Mouse (Mus musculus): ENCODE measurements at regions not wholly inside any gene's neighbourhood (a gene's known extent, or its start where the extent isn't known, plus 50 kb on each side); places are given as distances from the start of the nearest gene placed in this dataset.
"Not testable (repeated sequence)": the region's sequence is repeated elsewhere in the genome, so short reads cannot be mapped to it uniquely, and the experiment has no call there.

DNA sequence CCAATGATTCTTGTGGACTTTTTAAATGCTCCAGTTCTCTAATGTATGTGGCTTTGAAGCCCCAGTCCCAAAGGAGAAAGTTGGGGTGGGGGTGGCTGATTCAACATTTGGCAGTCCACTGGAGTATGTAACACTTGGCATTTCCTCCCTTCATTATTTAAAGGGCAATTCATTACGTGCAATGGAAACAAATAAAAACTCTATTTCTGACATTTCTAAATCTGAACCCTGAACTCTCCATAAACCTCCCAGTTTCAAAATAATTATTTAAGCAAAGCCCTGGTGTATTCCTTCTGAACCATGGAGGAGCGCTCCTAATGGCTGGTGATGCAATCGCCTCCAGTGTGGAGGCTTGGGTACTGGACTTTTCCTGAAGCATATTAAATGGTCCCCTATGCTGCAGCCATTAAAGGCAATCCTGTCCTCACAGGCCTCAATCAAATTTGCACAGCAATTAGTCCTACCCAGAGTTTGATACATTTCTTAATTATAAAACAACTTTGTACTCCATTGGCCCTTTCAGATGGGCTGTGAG, 235.4 kb downstream of the Sorl1 start:
- H3K79me3 ChIP-seq (ENCODE audit: low read depth) = no peaks in the 10 kb centered on the region
- TF ChIP-seq CTCF (IDR thresholded peaks at IDR 0.05; ENCODE audit: control insufficient read depth, insufficient read depth, insufficient read length) (no peak), MYOG (IDR thresholded peaks at IDR 0.05; ENCODE audit: control insufficient read depth, extremely low read depth, insufficient read length) (no peak), USF1 (IDR thresholded peaks at IDR 0.05; ENCODE audit: low read depth) (no peak), FOSL1 (IDR thresholded peaks at IDR 0.05; ENCODE audit: insufficient read depth, low read length, poor library complexity, severe bottlenecking) (no peak), MYOD1 (IDR thresholded peaks at IDR 0.05; ENCODE audit: control insufficient read depth, insufficient read length, low read depth) (no peak), CEBPB (IDR thresholded peaks at IDR 0.05; ENCODE audit: low read depth) (no peak), MAX (IDR thresholded peaks at IDR 0.05) (no peak)
- H3K36me3 ChIP-seq (ENCODE audit: control insufficient read depth, insufficient read depth) = no peaks in the 10 kb centered on the region
- no peaks in the 10 kb centered on the region for H3K27me3 ChIP-seq (ENCODE audit: control insufficient read depth, insufficient read depth, insufficient read length)
- no peaks in the 10 kb centered on the region for H3K79me2 ChIP-seq (ENCODE audit: control insufficient read depth, insufficient read depth)
- H3ac ChIP-seq (ENCODE audit: control insufficient read depth, insufficient read length, low read depth) = no peak overlapping the region
- H3K4me3 ChIP-seq (ENCODE audit: insufficient read depth, poor library complexity, severe bottlenecking) = no peak overlapping the region

- not testable (repeated sequence) for H3ac ChIP-seq (ENCODE audit: control insufficient read depth, insufficient read length, low read depth); H3K27me3 ChIP-seq (ENCODE audit: control insufficient read depth, insufficient read depth, insufficient read length); H3K36me3 ChIP-seq (ENCODE audit: control insufficient read depth, insufficient read depth); H3K79me2 ChIP-seq (ENCODE audit: control insufficient read depth, insufficient read depth); H3K79me3 ChIP-seq (ENCODE audit: low read depth); H3K4me3 ChIP-seq (ENCODE audit: insufficient read depth, poor library complexity, severe bottlenecking)
Measured at GRCm38 (mm10) chr9:41886456-41886855, 237.6 kb downstream of the Sorl1 start.

GRCm38 (mm10) chr9:41880457-41880856, 243.6 kb downstream of the Sorl1 start:
- TF ChIP-seq CTCF (IDR thresholded peaks at IDR 0.05; ENCODE audit: control insufficient read depth, insufficient read depth, insufficient read length) (no peak), USF1 (IDR thresholded peaks at IDR 0.05; ENCODE audit: low read depth) (no peak), FOSL1 (IDR thresholded peaks at IDR 0.05; ENCODE audit: insufficient read depth, low read length, poor library complexity, severe bottlenecking) (no peak), MYOG (IDR thresholded peaks at IDR 0.05; ENCODE audit: control insufficient read depth, extremely low read depth, insufficient read length) (no peak), MYOD1 (IDR thresholded peaks at IDR 0.05; ENCODE audit: control insufficient read depth, insufficient read length, low read depth) (no peak), MAX (IDR thresholded peaks at IDR 0.05) (no peak), CEBPB (IDR thresholded peaks at IDR 0.05; ENCODE audit: low read depth) (no peak)
- Histone ChIP-seq H3K79me3 (ENCODE audit: low read depth) (no peaks in the 10 kb centered on the region), H3K4me3 (ENCODE audit: insufficient read depth, poor library complexity, severe bottlenecking) (no peak overlapping the region), H3K36me3 (ENCODE audit: control insufficient read depth, insufficient read depth) (no peaks in the 10 kb centered on the region), H3K27me3 (ENCODE audit: control insufficient read depth, insufficient read depth, insufficient read length) (no peaks in the 10 kb centered on the region), H3K79me2 (ENCODE audit: control insufficient read depth, insufficient read depth) (no peaks in the 10 kb centered on the region), H3ac (ENCODE audit: control insufficient read depth, insufficient read length, low read depth) (no peak overlapping the region)

DNA sequence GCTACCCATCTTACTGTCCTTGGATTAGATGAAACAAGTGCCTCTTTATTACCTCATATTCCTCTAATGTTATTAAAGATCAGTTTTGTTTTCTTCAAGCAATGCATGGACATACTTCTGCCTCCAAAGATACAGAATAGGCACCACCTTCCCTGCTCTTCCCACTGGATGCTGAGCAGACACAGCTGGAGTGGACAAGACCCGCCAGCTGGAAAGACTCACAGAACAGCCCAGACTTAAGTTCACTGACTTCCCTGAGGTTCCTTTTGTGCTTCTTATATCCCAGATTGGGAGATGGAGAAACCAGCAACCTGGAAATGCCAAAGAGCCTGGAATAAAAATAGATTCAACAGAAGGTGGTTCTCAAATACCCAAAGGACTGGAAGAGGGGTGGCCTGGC, 245.0 kb downstream of the Sorl1 start:
- Histone ChIP-seq H3K36me3 (ENCODE audit: control insufficient read depth, insufficient read depth) (no peaks in the 10 kb centered on the region), H3K27me3 (ENCODE audit: control insufficient read depth, insufficient read depth, insufficient read length) (no peaks in the 10 kb centered on the region), H3K79me3 (ENCODE audit: low read depth) (no peaks in the 10 kb centered on the region), H3ac (ENCODE audit: control insufficient read depth, insufficient read length, low read depth) (no peak overlapping the region), H3K4me3 (ENCODE audit: insufficient read depth, poor library complexity, severe bottlenecking) (no peak overlapping the region), H3K79me2 (ENCODE audit: control insufficient read depth, insufficient read depth) (no peaks in the 10 kb centered on the region)
- TF ChIP-seq CEBPB (IDR thresholded peaks at IDR 0.05; ENCODE audit: low read depth) = no peak
- no peak for TF ChIP-seq MYOG (IDR thresholded peaks at IDR 0.05; ENCODE audit: control insufficient read depth, extremely low read depth, insufficient read length)
- TF ChIP-seq MAX (IDR thresholded peaks at IDR 0.05) = no peak
- no peak for TF ChIP-seq FOSL1 (IDR thresholded peaks at IDR 0.05; ENCODE audit: insufficient read depth, low read length, poor library complexity, severe bottlenecking)
- TF ChIP-seq MYOD1 (IDR thresholded peaks at IDR 0.05; ENCODE audit: control insufficient read depth, insufficient read length, low read depth) = no peak
- no peak for TF ChIP-seq CTCF (IDR thresholded peaks at IDR 0.05; ENCODE audit: control insufficient read depth, insufficient read depth, insufficient read length)
- no peak for TF ChIP-seq USF1 (IDR thresholded peaks at IDR 0.05; ENCODE audit: low read depth)

- TF ChIP-seq MYOD1 (IDR thresholded peaks at IDR 0.05; ENCODE audit: control insufficient read depth, insufficient read length, low read depth) (no peak), MYOG (IDR thresholded peaks at IDR 0.05; ENCODE audit: control insufficient read depth, extremely low read depth, insufficient read length) (no peak), CEBPB (IDR thresholded peaks at IDR 0.05; ENCODE audit: low read depth) (no peak), CTCF (IDR thresholded peaks at IDR 0.05; ENCODE audit: control insufficient read depth, insufficient read depth, insufficient read length) (no peak), FOSL1 (IDR thresholded peaks at IDR 0.05; ENCODE audit: insufficient read depth, low read length, poor library complexity, severe bottlenecking) (no peak), USF1 (IDR thresholded peaks at IDR 0.05; ENCODE audit: low read depth) (no peak), MAX (IDR thresholded peaks at IDR 0.05) (no peak)
- Histone ChIP-seq H3K79me3 (ENCODE audit: low read depth) (no peaks in the 10 kb centered on the region), H3K4me3 (ENCODE audit: insufficient read depth, poor library complexity, severe bottlenecking) (no peak overlapping the region), H3K36me3 (ENCODE audit: control insufficient read depth, insufficient read depth) (no peaks in the 10 kb centered on the region), H3K27me3 (ENCODE audit: control insufficient read depth, insufficient read depth, insufficient read length) (no peaks in the 10 kb centered on the region), H3ac (ENCODE audit: control insufficient read depth, insufficient read length, low read depth) (no peak overlapping the region), H3K79me2 (ENCODE audit: control insufficient read depth, insufficient read depth) (no peaks in the 10 kb centered on the region)
Measured at GRCm38 (mm10) chr9:41861136-41861535, 263.0 kb downstream of the Sorl1 start.

- no peak overlapping the region for H3K4me3 ChIP-seq (ENCODE audit: insufficient read depth, poor library complexity, severe bottlenecking)
Measured at GRCm38 (mm10) chr9:41860681-41861080, 263.4 kb downstream of the Sorl1 start.

More at GRCm38 (mm10) chr9:41860681-41861080, 263.4 kb downstream of the Sorl1 start:
- Histone ChIP-seq H3K27me3 (ENCODE audit: control insufficient read depth, insufficient read depth, insufficient read length) (no peaks in the 10 kb centered on the region), H3K36me3 (ENCODE audit: control insufficient read depth, insufficient read depth) (no peaks in the 10 kb centered on the region), H3K79me2 (ENCODE audit: control insufficient read depth, insufficient read depth) (no peaks in the 10 kb centered on the region), H3ac (ENCODE audit: control insufficient read depth, insufficient read length, low read depth) (no peak overlapping the region), H3K79me3 (ENCODE audit: low read depth) (no peaks in the 10 kb centered on the region)
- TF ChIP-seq FOSL1 (IDR thresholded peaks at IDR 0.05; ENCODE audit: insufficient read depth, low read length, poor library complexity, severe bottlenecking) (no peak), MAX (IDR thresholded peaks at IDR 0.05) (no peak), USF1 (IDR thresholded peaks at IDR 0.05; ENCODE audit: low read depth) (no peak), CTCF (IDR thresholded peaks at IDR 0.05; ENCODE audit: control insufficient read depth, insufficient read depth, insufficient read length) (no peak), CEBPB (IDR thresholded peaks at IDR 0.05; ENCODE audit: low read depth) (no peak), MYOG (IDR thresholded peaks at IDR 0.05; ENCODE audit: control insufficient read depth, extremely low read depth, insufficient read length) (no peak), MYOD1 (IDR thresholded peaks at IDR 0.05; ENCODE audit: control insufficient read depth, insufficient read length, low read depth) (no peak)

Measured in C2C12 (cell line).